9 mouse cellular contexts compared by ENCODE assay signal in genomic region chr15:93379177-93379576, GRCm38 (mm10). TPM values are rescaled to one million over a fixed set of nuclear protein-coding genes. Genes with fewer than 3 reads are reported as not detected.
DNase-seq lines count a peak whose midpoint lies in the region; ATAC-seq and TF ChIP-seq lines count a peak whose summit lies in the region.
"Had no signal": no experiment of that assay in that cellular context is flagged by ENCODE, and none has a peak within 500 bp of the region (broad histone marks: within the 10 kb centered on the region; RNA-seq: fewer than 3 reads in every experiment).

No protein-coding gene starts in this region.

- no peak for TF ChIP-seq POLR2A in liver, adult 2 months (IDR thresholded peaks at IDR 0.05; ENCODE audit: extremely low read depth, insufficient read depth, low read length)

- H3K4me3 ChIP-seq in lung, embryonic 14.5 days (ENCODE audit: low read depth, low read length), result no peak overlapping the region
- no peak overlapping the region for H3K4me3 ChIP-seq in liver, adult 2 months (ENCODE audit: insufficient read depth, low read depth, low read length)
- no peak overlapping the region for H3K4me3 ChIP-seq in stomach, postnatal 0 days (ENCODE audit: low read depth, low read length)

- no peak for ATAC-seq in lung, embryonic 14.5 days (ENCODE audit: insufficient read depth)
- ATAC-seq in stomach, postnatal 0 days (ENCODE audit: low FRiP score, low TSS enrichment), result no peak

- H3K4me2 ChIP-seq in lung, embryonic 14.5 days, result no peak overlapping the region
- H3K4me2 ChIP-seq in stomach, postnatal 0 days (replicated peaks; ENCODE audit: low read depth), result no peak overlapping the region

- no peak for TF ChIP-seq EP300 in stomach, postnatal 0 days (optimal IDR thresholded peaks at IDR 0.05)

- 67% methylated on average over 3 of the region's 3 CpGs for WGBS in lung, embryonic 14.5 days
- WGBS in liver, adult 2 months, result 67% methylated on average over 3 of the region's 3 CpGs
- 73% methylated on average over 3 of the region's 3 CpGs for whole genome bisulfite sequencing in stomach, postnatal 0 days

- H3K36me3 ChIP-seq in lung, embryonic 14.5 days (ENCODE audit: insufficient read depth), result no peaks in the 10 kb centered on the region
- H3K36me3 ChIP-seq in liver, adult 2 months (ENCODE audit: control insufficient read depth, insufficient read depth, low read length), result no peaks in the 10 kb centered on the region
- no peaks in the 10 kb centered on the region for H3K36me3 ChIP-seq in stomach, postnatal 0 days (ENCODE audit: control insufficient read depth, insufficient read depth, low read length)

- H3K79me2 ChIP-seq in liver, adult 2 months (ENCODE audit: control insufficient read depth, insufficient read depth, low read length), result no peaks in the 10 kb centered on the region

- H3K9me3 ChIP-seq in lung, embryonic 14.5 days (ENCODE audit: low read depth, low read length), result no peaks in the 10 kb centered on the region
- no peaks in the 10 kb centered on the region for H3K9me3 ChIP-seq in stomach, postnatal 0 days (ENCODE audit: control insufficient read depth, low read length)

- no peaks in the 10 kb centered on the region for H3K4me1 ChIP-seq in lung, embryonic 14.5 days (ENCODE audit: insufficient read depth)
- H3K4me1 ChIP-seq in liver, adult 2 months (ENCODE audit: control insufficient read depth, insufficient read depth, low read length), result 0 out of 2 replicates have a peak, but pooled peaks cover under 1% of the 10 kb centered on the region
- H3K4me1 ChIP-seq in stomach, postnatal 0 days (replicated peaks; ENCODE audit: control insufficient read depth, insufficient read depth), result no peaks in the 10 kb centered on the region

- H3K9ac ChIP-seq in lung, embryonic 14.5 days, result no peak overlapping the region
- no peak overlapping the region for H3K9ac ChIP-seq in liver, adult 2 months (ENCODE audit: low read depth, low read length)
- H3K9ac ChIP-seq in stomach, postnatal 0 days (ENCODE audit: low read length), result no peak overlapping the region

- no peak overlapping the region for H3K27ac ChIP-seq in lung, embryonic 14.5 days (ENCODE audit: low read depth)
- no peak overlapping the region for H3K27ac ChIP-seq in liver, adult 2 months (replicated peaks; ENCODE audit: insufficient read depth, low read depth, low read length)
- no peak overlapping the region for H3K27ac ChIP-seq in stomach, postnatal 0 days (replicated peaks)

- peak; percentile 50 for TF ChIP-seq CTCF in lung, embryonic 14.5 days (IDR thresholded peaks at IDR 0.05; ENCODE audit: low read depth)
- TF ChIP-seq CTCF in liver, adult 2 months (IDR thresholded peaks at IDR 0.05; ENCODE audit: low read depth, low read length), result peak; percentile 52
- peak; percentile 64 for TF ChIP-seq CTCF in stomach, postnatal 0 days (IDR thresholded peaks at IDR 0.05; ENCODE audit: low read depth)

- no peaks in the 10 kb centered on the region for H3K27me3 ChIP-seq in lung, embryonic 14.5 days (ENCODE audit: insufficient read depth, low read length)
- H3K27me3 ChIP-seq in liver, adult 2 months (ENCODE audit: control insufficient read depth, insufficient read depth, low read length), result no peaks in the 10 kb centered on the region
- no peaks in the 10 kb centered on the region for H3K27me3 ChIP-seq in stomach, postnatal 0 days (ENCODE audit: control insufficient read depth, insufficient read depth, low read length)

- peak; percentile 21 for DNase-seq in lung, embryonic 14.5 days
- DNase-seq in lung, postnatal 25 days (ENCODE audit: low spot score), result no peak
- peak; percentile 30 for DNase-seq in MEL-GATA-1-ER (ENCODE audit: extremely low read depth, low read depth)
- peak; percentile 37 for DNase-seq in liver, adult 2 months (ENCODE audit: extremely low read depth, low read depth, low spot score)
- no peak for DNase-seq in stomach, postnatal 0 days (ENCODE audit: low spot score)
- DNase-seq in ovary, postnatal 14 days (ENCODE audit: low spot score), result no peak
- no peak for DNase-seq in layer of hippocampus, adult 11-12 months (ENCODE audit: low spot score)
- no peak for DNase-seq in cerebellum, postnatal 14 days
- DNase-seq: heart, postnatal 36 days had no signal

RNA-seq across cellular contexts. Expression of gene Zcrb1, which starts 19.0 kb away (rescaled TPM):
- polyA plus RNA-seq in lung, embryonic 14.5 days (2014; fragmentation: Nextera tagmentation; extraction: Ambion mirVana), result 115 and 123 TPM in 2 replicates
- total RNA-seq in liver, adult 2 months (2014; rRNA removed), result 22.5 and 28.0 TPM in 2 replicates
- 12.0 TPM in 2 replicates for polyA plus RNA-seq in liver, adult 2 months (2012; rRNA removed)
- 86.8 and 90.7 TPM in 2 replicates for polyA plus RNA-seq in stomach, postnatal 0 days (2015; fragmentation: Nextera tagmentation; extraction: Ambion mirVana)

RNA-seq across cellular contexts. Expression of gene Pphln1, which starts 19.0 kb away (rescaled TPM):
- polyA plus RNA-seq in lung, embryonic 14.5 days (2014; fragmentation: Nextera tagmentation; extraction: Ambion mirVana), result 39.6 and 43.9 TPM in 2 replicates
- 11.4 and 11.7 TPM in 2 replicates for total RNA-seq in liver, adult 2 months (2014; rRNA removed)
- polyA plus RNA-seq in liver, adult 2 months (2012; rRNA removed), result 4.2 TPM in 2 replicates
- 18.2 and 19.3 TPM in 2 replicates for polyA plus RNA-seq in stomach, postnatal 0 days (2015; fragmentation: Nextera tagmentation; extraction: Ambion mirVana)

RNA-seq across cellular contexts. Expression of gene Yaf2, which starts 42.4 kb away (rescaled TPM):
- 95.3 and 97.7 TPM in 2 replicates for polyA plus RNA-seq in lung, embryonic 14.5 days (2014; fragmentation: Nextera tagmentation; extraction: Ambion mirVana)
- 14.8 and 16.6 TPM in 2 replicates for total RNA-seq in liver, adult 2 months (2014; rRNA removed)
- polyA plus RNA-seq in liver, adult 2 months (2012; rRNA removed), result 14.2 and 15.6 TPM in 2 replicates
- 44.7 and 46.7 TPM in 2 replicates for polyA plus RNA-seq in stomach, postnatal 0 days (2015; fragmentation: Nextera tagmentation; extraction: Ambion mirVana)

Comparison
In these comparisons a context has a peak if more than half of its experiments do, and no peak if none do; other contexts are left out.
1. DNase-seq: peak in lung, embryonic 14.5 days (single experiment), MEL-GATA-1-ER (single experiment) and liver, adult 2 months (single experiment); none in lung, postnatal 25 days (single experiment), stomach, postnatal 0 days (single experiment), ovary, postnatal 14 days (single experiment), layer of hippocampus, adult 11-12 months (single experiment) and cerebellum, postnatal 14 days (0 of 2).
2. Peak in every context shown above with its lines, with median percentiles within 50 percentile points of each other: CTCF ChIP-seq.